Mouse (Mus musculus): Measurements from ENCODE around the gene Tbcel. TPM values are rescaled to one million over a fixed set of nuclear protein-coding genes. Genes with fewer than 3 reads are reported as not detected.

Gene Tbcel
- total and polyA plus RNA-seq, 3 experiments, result 7.6 to 20.0 (median 18.2) TPM

DNA sequence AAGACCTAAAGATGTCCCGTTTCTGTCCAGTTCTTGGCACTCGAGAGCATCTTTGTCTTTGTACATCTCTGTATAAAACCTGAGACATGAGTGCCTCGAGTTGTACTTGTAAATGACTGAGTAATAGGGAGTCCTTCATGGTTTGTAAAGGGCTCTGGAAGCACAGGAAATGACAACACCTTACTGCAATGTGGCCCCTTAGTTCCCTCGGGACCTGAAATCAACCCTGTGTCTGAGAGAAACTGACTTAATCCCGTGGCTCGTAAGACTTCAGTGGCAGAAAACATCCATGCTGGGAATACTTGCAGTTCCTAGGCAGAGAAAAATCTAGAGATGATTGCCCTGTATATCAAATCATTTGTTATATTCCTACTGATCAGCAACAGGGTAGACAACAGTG, 114.7 kb downstream of the Tbcel start:
- WGBS, result 23% methylated on average over 6 of the region's 6 CpGs
- DNase-seq, result peak in 1 of 2 experiments; percentile 17
- no peaks in the 10 kb centered on the region for H3K36me3 ChIP-seq (ENCODE audit: control insufficient read depth, insufficient read depth, low read length)

DNA sequence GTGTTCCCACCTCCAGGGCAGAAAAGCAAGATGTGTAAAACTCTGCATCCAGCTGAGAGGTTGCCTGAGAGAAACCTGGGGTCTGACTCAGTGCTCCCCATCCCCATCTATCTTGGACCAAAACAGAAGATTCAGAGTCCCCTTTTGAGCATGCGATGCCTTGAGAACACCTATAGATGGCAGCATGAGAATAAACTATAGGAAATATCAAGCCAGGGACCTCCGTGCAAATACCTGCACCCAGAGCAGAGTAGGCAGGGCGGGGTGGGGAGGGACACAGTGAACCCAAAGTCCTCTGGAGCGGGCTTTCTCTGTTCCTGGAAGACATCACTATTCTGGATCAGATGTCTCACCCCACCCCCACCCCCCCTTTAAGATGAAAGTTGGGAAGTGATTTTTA, 119.1 kb downstream of the Tbcel start:
- Histone ChIP-seq H3K36me3 (ENCODE audit: control insufficient read depth, insufficient read depth, low read length) (no peaks in the 10 kb centered on the region), H3K27ac (no peak overlapping the region), H3K4me1 (ENCODE audit: control insufficient read depth, insufficient read depth, low read length) (peaks cover 1% of the 10 kb centered on the region; the same call in 1 of the 2 replicates), H3K27me3 (ENCODE audit: control insufficient read depth, insufficient read depth, low read length) (no peaks in the 10 kb centered on the region), H3K4me3 (no peak overlapping the region), H3K79me2 (replicated peaks; ENCODE audit: control insufficient read depth, insufficient read depth, low read length) (no peaks in the 10 kb centered on the region), H3K9ac (ENCODE audit: low read depth, low read length) (no peak overlapping the region)
- peak; percentile 66 for TF ChIP-seq CTCF (IDR thresholded peaks at IDR 0.05)
- no peak for TF ChIP-seq EP300 (IDR thresholded peaks at IDR 0.05; ENCODE audit: insufficient read depth, low read depth, low read length)
- TF ChIP-seq POLR2A (IDR thresholded peaks at IDR 0.05; ENCODE audit: insufficient read depth, low read depth, low read length), result no peak
- intact Hi-C loops (cut with DNase I), result loop anchor here (1.0 to 2.0 kb wide), 2 partner anchors 212 to 556 kb away; partner anchors contain the start of gene Grik4
- WGBS, result 53% methylated on average over 4 of the region's 4 CpGs
- no peak for DNase-seq

More for the DNA sequence above, 114.7 kb downstream of the Tbcel start:
- Histone ChIP-seq H3K4me1 (ENCODE audit: control insufficient read depth, insufficient read depth, low read length) (peaks cover 1% of the 10 kb centered on the region; the same call in 1 of the 2 replicates), H3K9ac (ENCODE audit: low read depth, low read length) (no peak overlapping the region), H3K27me3 (ENCODE audit: control insufficient read depth, insufficient read depth, low read length) (no peaks in the 10 kb centered on the region), H3K27ac (no peak overlapping the region), H3K4me3 (no peak overlapping the region), H3K79me2 (replicated peaks; ENCODE audit: control insufficient read depth, insufficient read depth, low read length) (no peaks in the 10 kb centered on the region)
- TF ChIP-seq CTCF (IDR thresholded peaks at IDR 0.05), result no peak
- no peak for TF ChIP-seq EP300 (IDR thresholded peaks at IDR 0.05; ENCODE audit: insufficient read depth, low read depth, low read length)
- TF ChIP-seq POLR2A (IDR thresholded peaks at IDR 0.05; ENCODE audit: insufficient read depth, low read depth, low read length), result no peak
- intact Hi-C loops (cut with DNase I), result no loop called here

DNA sequence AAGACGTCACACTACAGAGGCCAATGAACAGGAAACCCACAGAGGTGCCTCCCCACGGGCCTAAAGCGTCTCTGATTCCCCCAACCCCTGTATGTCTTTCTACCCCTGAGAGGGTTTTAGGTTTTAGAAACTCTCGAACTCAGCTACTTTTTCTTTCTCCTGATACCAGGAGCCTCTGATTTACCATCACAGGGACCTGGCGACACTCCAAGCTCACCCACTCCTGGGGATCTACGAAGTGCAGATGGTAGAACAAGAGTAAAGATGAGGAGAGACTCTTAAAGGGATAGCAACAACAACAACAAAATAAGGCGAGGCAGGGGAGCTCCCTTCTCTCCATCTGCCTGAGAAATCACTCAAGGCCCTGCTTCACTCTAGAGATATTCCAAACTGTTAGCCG, 120.6 kb downstream of the Tbcel start:
- H3K79me2 ChIP-seq (replicated peaks; ENCODE audit: control insufficient read depth, insufficient read depth, low read length), result no peaks in the 10 kb centered on the region
- no peaks in the 10 kb centered on the region for H3K27me3 ChIP-seq (ENCODE audit: control insufficient read depth, insufficient read depth, low read length)
- H3K36me3 ChIP-seq (ENCODE audit: control insufficient read depth, insufficient read depth, low read length), result no peaks in the 10 kb centered on the region
- no peak overlapping the region for H3K4me3 ChIP-seq
- no peak for DNase-seq
- no peak for TF ChIP-seq EP300 (IDR thresholded peaks at IDR 0.05; ENCODE audit: insufficient read depth, low read depth, low read length)
- no peak for TF ChIP-seq POLR2A (IDR thresholded peaks at IDR 0.05; ENCODE audit: insufficient read depth, low read depth, low read length)
- TF ChIP-seq CTCF (IDR thresholded peaks at IDR 0.05), result no peak
- no peak overlapping the region for H3K9ac ChIP-seq (ENCODE audit: low read depth, low read length)
- H3K4me1 ChIP-seq (ENCODE audit: control insufficient read depth, insufficient read depth, low read length), result no peaks in the 10 kb centered on the region
- intact Hi-C loops (cut with DNase I), result loop anchor here (2.0 kb wide), 1 partner anchor 60 kb away; no protein-coding TSS in a partner anchor
- no peak overlapping the region for H3K27ac ChIP-seq
- 55% methylated on average over 8 of the region's 8 CpGs for WGBS

DNA sequence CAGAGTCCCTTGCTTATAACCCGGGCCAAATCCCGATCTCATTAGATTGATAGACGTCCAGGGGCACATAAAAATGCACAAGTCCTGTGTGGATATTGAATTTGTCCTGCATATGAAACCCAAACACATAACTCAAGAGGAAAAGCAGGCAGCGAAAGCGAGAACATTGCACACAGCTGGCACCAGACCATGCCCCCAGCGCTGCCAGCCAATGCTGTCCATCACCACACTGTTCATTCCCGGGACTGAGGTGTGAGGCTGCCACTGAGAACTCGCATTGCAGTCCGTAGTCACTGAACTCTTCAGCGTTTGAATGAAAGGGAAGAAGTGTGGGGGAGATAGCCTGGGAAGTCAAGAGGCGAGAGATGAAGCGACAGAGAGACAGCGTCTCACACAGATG, 122.0 kb downstream of the Tbcel start:
- TF ChIP-seq POLR2A (IDR thresholded peaks at IDR 0.05; ENCODE audit: insufficient read depth, low read depth, low read length), result no peak
- no peak for TF ChIP-seq EP300 (IDR thresholded peaks at IDR 0.05; ENCODE audit: insufficient read depth, low read depth, low read length)
- no peak for TF ChIP-seq CTCF (IDR thresholded peaks at IDR 0.05)
- intact Hi-C loops (cut with DNase I), result loop anchor here (2.0 kb wide), 1 partner anchor 59 kb away; no protein-coding TSS in a partner anchor
- DNase-seq, result no peak

DNA sequence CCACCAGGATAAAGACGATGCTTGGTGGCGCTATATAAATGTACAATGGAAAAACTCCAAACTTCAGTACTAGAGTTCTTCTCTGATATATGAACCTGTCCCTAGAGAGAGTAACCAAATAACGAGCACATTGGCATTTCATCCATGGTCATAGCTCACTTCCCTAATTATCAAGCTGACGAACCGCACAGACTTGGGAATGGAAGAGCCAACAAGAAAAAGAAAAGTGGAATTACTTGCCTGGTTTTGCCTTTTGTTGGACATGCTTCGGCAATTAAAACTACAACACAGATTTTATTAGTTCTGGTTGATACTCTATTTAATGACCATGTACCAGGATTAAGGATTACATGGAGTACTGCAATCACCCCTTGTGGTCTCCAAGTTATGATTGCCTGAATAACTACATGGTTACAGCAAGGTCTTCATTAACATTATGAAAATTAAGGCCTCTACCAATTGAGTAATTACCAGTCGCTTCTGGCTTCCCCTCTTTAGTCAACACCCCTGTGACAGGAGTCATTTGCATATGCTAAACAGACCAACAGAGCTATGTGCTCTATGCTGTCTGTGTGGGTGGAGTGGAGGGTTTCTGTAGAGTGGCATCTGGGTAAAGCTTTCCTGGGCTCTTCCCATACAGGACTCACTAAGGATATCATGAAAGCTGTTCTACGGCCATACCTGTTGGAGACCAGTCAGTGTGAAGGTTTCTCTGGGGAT, 124.8 kb downstream of the Tbcel start:
- TF ChIP-seq CTCF (IDR thresholded peaks at IDR 0.05) (no peak), EP300 (IDR thresholded peaks at IDR 0.05; ENCODE audit: insufficient read depth, low read depth, low read length) (no peak), POLR2A (IDR thresholded peaks at IDR 0.05; ENCODE audit: insufficient read depth, low read depth, low read length) (no peak)
- WGBS, result 80% methylated on average over 8 of the region's 8 CpGs
- Histone ChIP-seq H3K4me3 (no peak overlapping the region), H3K27me3 (ENCODE audit: control insufficient read depth, insufficient read depth, low read length) (no peaks in the 10 kb centered on the region; the same call in 1 of the 2 replicates), H3K79me2 (replicated peaks; ENCODE audit: control insufficient read depth, insufficient read depth, low read length) (no peaks in the 10 kb centered on the region), H3K4me1 (ENCODE audit: control insufficient read depth, insufficient read depth, low read length) (no peaks in the 10 kb centered on the region), H3K27ac (no peak overlapping the region), H3K9ac (ENCODE audit: low read depth, low read length) (no peak overlapping the region), H3K36me3 (ENCODE audit: control insufficient read depth, insufficient read depth, low read length) (no peaks in the 10 kb centered on the region)
- no peak for DNase-seq
- intact Hi-C loops (cut with DNase I), result no loop called here

More for the DNA sequence above, 122.0 kb downstream of the Tbcel start:
- H3K9ac ChIP-seq (ENCODE audit: low read depth, low read length), result no peak overlapping the region
- no peaks in the 10 kb centered on the region for H3K79me2 ChIP-seq (replicated peaks; ENCODE audit: control insufficient read depth, insufficient read depth, low read length)
- 69% methylated on average over 13 of the region's 13 CpGs for WGBS
- H3K36me3 ChIP-seq (ENCODE audit: control insufficient read depth, insufficient read depth, low read length), result no peaks in the 10 kb centered on the region
- H3K27me3 ChIP-seq (ENCODE audit: control insufficient read depth, insufficient read depth, low read length), result no peaks in the 10 kb centered on the region; the same call in 1 of the 2 replicates
- H3K4me3 ChIP-seq, result no peak overlapping the region
- H3K27ac ChIP-seq, result no peak overlapping the region
- H3K4me1 ChIP-seq (ENCODE audit: control insufficient read depth, insufficient read depth, low read length), result no peaks in the 10 kb centered on the region

DNA sequence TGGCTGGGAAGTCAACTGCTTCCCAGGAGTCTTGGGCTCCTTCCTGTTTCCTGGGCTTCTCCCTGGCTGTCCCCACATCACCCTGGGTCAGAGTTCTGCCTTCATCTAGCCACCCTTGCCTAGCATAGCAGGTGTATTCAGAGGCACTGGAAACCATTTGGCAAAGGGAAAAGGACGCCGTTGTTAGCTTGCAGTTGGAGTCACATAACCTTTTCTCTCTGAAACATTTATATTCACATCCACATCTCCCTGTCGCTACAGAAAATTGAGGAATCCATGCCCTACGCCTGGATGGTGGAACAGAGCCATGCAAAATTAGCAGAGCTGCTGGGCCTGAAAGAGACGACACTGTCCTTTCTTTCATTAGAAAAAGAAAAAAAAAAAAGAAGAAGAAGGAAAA, 125.5 kb downstream of the Tbcel start:
- intact Hi-C loops (cut with DNase I), result no loop called here
- no peaks in the 10 kb centered on the region; the same call in 1 of the 2 replicates for H3K27me3 ChIP-seq (ENCODE audit: control insufficient read depth, insufficient read depth, low read length)
- H3K27ac ChIP-seq, result no peak overlapping the region
- H3K9ac ChIP-seq (ENCODE audit: low read depth, low read length), result no peak overlapping the region
- WGBS, result 77% methylated on average over 5 of the region's 5 CpGs
- no peak overlapping the region for H3K4me3 ChIP-seq
- H3K79me2 ChIP-seq (replicated peaks; ENCODE audit: control insufficient read depth, insufficient read depth, low read length), result no peaks in the 10 kb centered on the region
- H3K4me1 ChIP-seq (ENCODE audit: control insufficient read depth, insufficient read depth, low read length), result no peaks in the 10 kb centered on the region
- TF ChIP-seq CTCF (IDR thresholded peaks at IDR 0.05) (no peak), EP300 (IDR thresholded peaks at IDR 0.05; ENCODE audit: insufficient read depth, low read depth, low read length) (no peak), POLR2A (IDR thresholded peaks at IDR 0.05; ENCODE audit: insufficient read depth, low read depth, low read length) (no peak)
- no peak for DNase-seq
- no peaks in the 10 kb centered on the region for H3K36me3 ChIP-seq (ENCODE audit: control insufficient read depth, insufficient read depth, low read length)
